Mouse (Mus musculus) gastrocnemius, postnatal 36 days (tissue): ENCODE results near the gene Tpsb2. TPM values are rescaled to one million over a fixed set of nuclear protein-coding genes. Genes with fewer than 3 reads are reported as not detected.

Experiments used
- DNase-seq, 2 experiments: peaks; one replicate each; pipeline ENCODE4 v3.0.0; 2022
- intact Hi-C: fragments of 180-260 bp; cut with DNase I; formaldehyde crosslinking; loops from one replicate; pipeline ENCODE4 v1.15.1; 2025
- total RNA-seq, 2 experiments: library from RNA; stranded (reverse); gene quantifications; 2 replicates each; pipeline ENCODE4 v1.2.3; 2021

Gene Tpsb2
- total RNA-seq, 2 experiments from 2014 or later, result 2.7 to 3.5 TPM

- no peak for DNase-seq
These were observed 39.3 kb downstream of the Tpsb2 start for GRCm38 (mm10) chr17:25405224-25405895.

GRCm38 (mm10) chr17:25406011-25406441 lies 39.9 kb downstream of the Tpsb2 start:
- DNase-seq, result no peak
- intact Hi-C loops, result no loop called here

More at GRCm38 (mm10) chr17:25405224-25405895, 39.3 kb downstream of the Tpsb2 start:
- intact Hi-C loops, result no loop called here

- intact Hi-C loops, result no loop called here
- DNase-seq, result no peak
These were observed 41.2 kb downstream of the Tpsb2 start for GRCm38 (mm10) chr17:25407352-25407751.

GRCm38 (mm10) chr17:25408302-25408999 lies 42.3 kb downstream of the Tpsb2 start:
- DNase-seq, result no peak
- intact Hi-C loops, result no loop called here

GRCm38 (mm10) chr17:25409621-25410020 lies 43.5 kb downstream of the Tpsb2 start:
- no peak for DNase-seq
- intact Hi-C loops, result no loop called here

GRCm38 (mm10) chr17:25410180-25410579 lies 44.1 kb downstream of the Tpsb2 start:
- no peak for DNase-seq
- intact Hi-C loops, result no loop called here

- DNase-seq, result no peak
- intact Hi-C loops, result no loop called here
These were observed 44.7 kb downstream of the Tpsb2 start for GRCm38 (mm10) chr17:25410786-25411185.

DNA sequence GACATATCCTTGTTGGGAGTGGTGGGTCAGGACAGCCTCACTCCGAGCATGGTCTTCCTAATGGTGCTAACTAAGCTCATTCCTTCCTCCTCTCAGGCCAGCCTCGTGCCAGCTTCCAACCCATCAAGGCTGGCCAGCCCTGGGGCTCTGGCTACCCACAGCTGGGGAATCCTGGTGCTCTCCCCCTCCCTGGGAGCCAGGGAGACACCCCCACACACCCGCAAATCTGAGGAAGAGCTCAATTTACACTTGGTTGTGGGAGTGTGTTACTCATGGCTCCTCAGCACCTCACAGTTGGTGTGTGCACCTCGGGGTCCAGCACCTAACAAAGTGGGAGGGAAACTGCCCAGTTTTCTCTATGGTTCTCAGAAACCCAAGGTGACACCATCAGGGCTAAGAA lies 45.1 kb downstream of the Tpsb2 start:
- intact Hi-C loops, result no loop called here
- DNase-seq, result no peak

DNA sequence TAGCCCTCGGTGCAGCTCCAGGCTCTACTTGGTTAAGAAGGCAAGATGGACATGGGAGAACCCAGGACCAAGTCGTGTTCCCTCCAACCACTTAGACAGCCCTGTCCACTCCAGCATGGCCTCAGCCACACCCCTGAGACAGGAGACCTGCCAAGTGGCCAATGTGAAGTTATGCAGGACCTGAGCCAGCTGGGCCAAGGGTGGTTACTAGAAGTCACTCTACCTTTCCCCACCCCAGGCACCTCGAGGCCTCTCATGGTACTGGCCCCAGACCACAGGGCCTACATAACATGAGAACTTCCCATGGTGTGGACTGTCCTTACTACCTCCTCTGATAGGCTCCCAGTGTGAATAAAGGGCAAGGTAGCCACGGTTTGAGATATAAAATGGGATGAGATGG lies 48.1 kb downstream of the Tpsb2 start:
- DNase-seq, result no peak
- intact Hi-C loops, result no loop called here

GRCm38 (mm10) chr17:25414917-25415316 lies 48.8 kb downstream of the Tpsb2 start:
- DNase-seq, result no peak
- intact Hi-C loops, result no loop called here

DNA sequence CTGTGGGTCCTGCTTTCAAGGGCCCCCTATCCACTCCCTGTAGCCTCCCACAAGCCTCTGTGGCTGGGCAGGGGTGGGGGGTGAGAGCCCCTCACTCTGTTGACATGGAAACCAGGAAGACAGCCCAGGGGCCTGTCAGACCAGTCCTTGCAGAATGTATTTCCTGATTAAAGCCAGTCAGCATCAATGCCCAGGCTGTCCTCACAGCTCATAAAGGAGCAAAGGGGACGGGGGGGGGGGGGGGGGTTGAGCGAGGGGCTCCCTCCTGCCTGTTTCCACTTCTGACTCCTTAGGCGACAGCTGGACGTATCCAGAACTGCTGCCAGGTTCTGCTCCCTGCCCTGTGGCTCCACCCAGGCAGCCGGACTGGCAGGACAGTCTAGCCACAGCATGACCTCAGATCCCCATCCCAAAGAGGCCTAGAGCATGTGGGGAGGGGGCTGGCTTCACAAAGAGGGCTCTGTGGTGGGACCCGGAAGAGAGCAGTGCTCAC lies 49.4 kb downstream of the Tpsb2 start:
- intact Hi-C loops, result no loop called here
- DNase-seq, result no peak

- intact Hi-C loops, result no loop called here
- no peak for DNase-seq
These were observed 50.1 kb downstream of the Tpsb2 start for GRCm38 (mm10) chr17:25416219-25416618.

DNA sequence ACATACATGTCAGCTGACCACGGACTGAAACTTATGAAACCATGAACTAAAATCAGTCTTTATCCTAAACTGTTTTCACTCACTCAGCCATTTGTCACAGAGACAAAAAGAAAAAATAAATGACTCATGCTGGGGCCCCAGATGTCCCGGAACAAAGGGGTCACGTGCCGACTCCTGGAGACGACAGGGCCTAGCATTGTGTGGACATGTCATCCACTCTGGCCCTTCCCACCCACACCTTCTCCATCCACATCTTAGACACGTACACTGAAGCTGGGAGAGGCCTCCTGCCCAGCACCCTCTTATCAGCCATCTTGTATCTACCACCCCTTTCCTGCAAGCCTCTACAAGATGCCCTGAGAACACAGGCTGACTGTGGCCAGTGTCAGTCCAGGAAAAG lies 51.9 kb downstream of the Tpsb2 start:
- intact Hi-C loops, result no loop called here
- DNase-seq, result no peak

Other genes with a start within 250 kb of the Tpsb2 start
- 1 to 10 TPM; 3.7 to 4.3 TPM for gene Ptx4, start 245.5 kb upstream of the Tpsb2 start, total RNA-seq
- 10 to 100 TPM; 13.7 to 14.9 TPM for gene Clcn7, start 232.9 kb upstream of the Tpsb2 start, total RNA-seq
- gene Ccdc154, start 203.8 kb upstream of the Tpsb2 start, total RNA-seq, result not detected
- gene Gm38655, start 190.8 kb upstream of the Tpsb2 start, total RNA-seq, result not detected
- 10 to 100 TPM; 12.3 to 13.8 TPM for gene BC003965, start 181.8 kb upstream of the Tpsb2 start, total RNA-seq
- gene Unkl, start 177.9 kb upstream of the Tpsb2 start, total RNA-seq, result 1 to 10 TPM; 4.9 to 5.6 TPM
- gene Gnptg, start 126.2 kb upstream of the Tpsb2 start, total RNA-seq, result 10 to 100 TPM; 13.8 to 14.1 TPM
- gene Tsr3, start 126.1 kb upstream of the Tpsb2 start, total RNA-seq, result 10 to 100 TPM; 15.8 to 18.4 TPM
- not detected for gene Baiap3, start 109.9 kb upstream of the Tpsb2 start, total RNA-seq
- gene Ube2i, start 91.7 kb upstream of the Tpsb2 start, total RNA-seq, result 10 to 100 TPM; 55.0 to 60.6 TPM
- under 1 TPM; 0.20 to 0.36 TPM for gene Prss34, start 67.9 kb upstream of the Tpsb2 start, total RNA-seq
- not detected for gene Prss28, start 57.7 kb upstream of the Tpsb2 start, total RNA-seq
- not detected for gene Prss29, start 47.7 kb upstream of the Tpsb2 start, total RNA-seq
- 1 to 10 TPM; 1.1 to 1.3 TPM for gene Tpsab1, start 20.7 kb upstream of the Tpsb2 start, total RNA-seq
- gene Tpsg1, start 3.0 kb downstream of the Tpsb2 start, total RNA-seq, result under 1 TPM in 1 of 2 experiments, not detected in 1; 0.26 TPM
- 1 to 10 TPM in 1 of 2 experiments, under 1 TPM in 1; 0.94 to 1.2 TPM for gene Cacna1h, start 67.5 kb downstream of the Tpsb2 start, total RNA-seq
- gene Tekt4, start 88.3 kb downstream of the Tpsb2 start, total RNA-seq, result not detected
- gene Sstr5, start 131.0 kb downstream of the Tpsb2 start, total RNA-seq, result not detected
- gene Sox8, start 204.4 kb downstream of the Tpsb2 start, total RNA-seq, result 1 to 10 TPM; 1.9 to 2.0 TPM
- 10 to 100 TPM; 13.1 to 13.9 TPM for gene Lmf1, start 212.8 kb downstream of the Tpsb2 start, total RNA-seq